Mouse (Mus musculus): ENCODE results near the gene Nuak2. TPM values are rescaled to one million over a fixed set of nuclear protein-coding genes. Genes with fewer than 3 reads are reported as not detected.
A peak's percentile ranks its signal among the peaks of the same experiment; 100 is the strongest.

The Nuak2 gene
- total RNA-seq, 2 experiments from 2014 or later = 21.7 to 37.2 TPM

DNA sequence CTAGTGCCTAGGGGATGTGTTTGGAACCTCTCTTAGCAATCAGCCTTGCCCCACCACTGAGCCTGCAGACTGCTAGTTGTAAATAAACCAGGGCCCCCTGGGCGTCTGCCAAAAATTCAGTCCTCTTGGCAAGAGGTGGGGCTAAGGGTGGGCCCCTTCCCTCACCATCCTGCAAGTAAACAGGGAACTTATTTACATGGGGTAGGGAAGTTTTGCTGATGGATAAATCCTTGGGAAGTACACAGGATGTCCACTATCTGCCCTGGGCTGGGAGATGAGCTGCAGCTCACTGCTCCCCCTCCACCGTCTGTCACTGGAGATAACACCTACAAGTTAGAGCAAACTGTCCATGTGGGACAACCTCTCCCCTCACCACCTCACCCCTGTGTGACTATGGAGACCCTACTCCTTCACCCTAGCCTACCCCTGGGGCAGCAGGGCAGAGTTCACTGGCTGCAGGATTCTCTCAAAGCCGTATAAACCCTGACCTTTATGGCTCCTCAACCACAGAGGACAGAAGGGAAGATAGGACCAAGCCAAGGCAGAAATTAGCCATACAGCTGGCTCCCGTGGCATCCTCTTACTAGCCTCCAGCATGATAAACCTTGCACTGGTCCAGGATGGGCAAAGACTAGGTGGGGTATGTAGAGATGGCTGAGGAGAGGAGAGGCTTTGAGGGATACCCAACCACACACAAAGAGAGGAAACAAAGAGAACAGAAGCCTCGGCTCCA is 58.4 kb downstream of the Nuak2 start:
- ATAC-seq (replicated peaks; ENCODE audit: poor library complexity, severe bottlenecking) = no peak

DNA sequence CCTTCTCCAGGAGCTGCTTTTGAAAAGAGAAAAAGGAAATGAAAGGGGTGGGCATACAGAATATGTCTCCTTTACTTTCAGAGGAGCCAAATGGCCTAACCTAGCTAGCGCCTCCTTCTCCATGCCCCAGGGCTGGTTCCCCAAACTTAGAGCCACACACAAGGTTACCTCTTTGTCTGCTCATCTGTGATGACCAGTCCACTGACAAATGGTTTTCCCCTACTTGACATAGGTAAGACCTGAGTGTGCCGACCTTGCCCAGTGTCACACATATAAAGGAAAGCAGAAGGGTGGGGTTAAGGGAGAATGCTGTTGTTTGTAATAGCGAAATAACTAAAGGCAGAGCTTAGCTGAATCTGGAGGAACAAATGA is 58.9 kb downstream of the Nuak2 start:
- ATAC-seq (replicated peaks; ENCODE audit: poor library complexity, severe bottlenecking) = peak; percentile 10; the same call in 1 of the 2 replicates

DNA sequence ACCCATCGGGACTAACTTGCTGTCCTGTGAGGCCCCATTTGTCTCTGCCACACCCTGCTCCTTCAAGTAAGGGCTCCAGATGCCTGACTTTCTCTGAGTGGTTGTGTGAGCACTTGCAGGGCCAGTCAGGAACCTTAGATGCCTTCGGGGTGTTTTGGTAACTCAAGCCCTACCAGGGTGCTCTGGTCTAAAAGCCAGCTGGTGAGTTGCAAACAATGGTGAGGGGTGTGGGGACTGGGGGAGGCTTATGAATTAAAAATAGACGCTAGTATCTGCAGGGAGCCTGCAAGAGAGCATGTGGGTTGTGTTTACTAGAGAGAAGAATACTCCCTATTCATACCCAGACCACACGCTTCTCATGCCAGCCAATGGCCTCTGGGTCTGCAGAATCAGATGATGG is 59.3 kb downstream of the Nuak2 start:
- no peak for ATAC-seq (replicated peaks; ENCODE audit: poor library complexity, severe bottlenecking)

DNA sequence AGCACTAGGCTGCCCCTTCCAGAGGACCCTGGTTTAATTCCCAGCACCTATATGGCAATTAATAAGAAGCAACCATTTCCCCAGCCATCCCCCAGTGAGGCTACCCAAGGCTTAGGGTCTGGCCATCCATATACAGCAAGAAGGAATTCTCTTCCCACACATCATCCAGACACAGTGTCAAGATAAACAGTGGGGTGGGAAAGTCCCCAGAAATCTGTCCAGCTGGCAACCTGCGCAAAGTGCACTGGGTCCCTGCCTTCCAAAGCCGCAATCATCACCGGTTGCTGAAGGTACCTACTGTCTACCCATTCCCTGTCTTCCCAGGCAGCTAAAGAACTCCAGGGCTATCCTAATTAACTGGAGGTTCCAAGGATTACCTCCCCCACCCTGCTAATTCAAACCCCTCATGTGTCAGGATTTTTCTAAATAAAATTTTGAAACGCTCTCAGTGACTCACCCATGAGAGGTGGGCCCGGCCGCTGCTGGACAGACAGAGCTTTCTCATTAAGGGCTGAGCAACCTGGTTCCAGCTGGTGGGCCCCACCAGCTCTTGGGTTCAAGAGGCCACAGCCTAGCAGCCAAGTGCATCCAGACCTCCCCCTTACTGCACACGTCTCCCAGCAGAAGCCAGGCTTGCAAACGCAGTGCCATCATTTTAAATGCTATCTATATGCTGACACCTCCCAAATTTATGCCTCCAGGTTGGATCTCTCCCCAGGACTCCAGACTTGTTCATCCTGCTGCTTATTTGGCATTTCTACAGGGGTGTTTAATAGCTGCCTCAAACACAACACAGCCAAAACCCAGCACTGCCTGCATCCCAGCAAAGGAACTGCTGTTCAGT is 60.5 kb downstream of the Nuak2 start:
- no peak for ATAC-seq (replicated peaks; ENCODE audit: poor library complexity, severe bottlenecking)

DNA sequence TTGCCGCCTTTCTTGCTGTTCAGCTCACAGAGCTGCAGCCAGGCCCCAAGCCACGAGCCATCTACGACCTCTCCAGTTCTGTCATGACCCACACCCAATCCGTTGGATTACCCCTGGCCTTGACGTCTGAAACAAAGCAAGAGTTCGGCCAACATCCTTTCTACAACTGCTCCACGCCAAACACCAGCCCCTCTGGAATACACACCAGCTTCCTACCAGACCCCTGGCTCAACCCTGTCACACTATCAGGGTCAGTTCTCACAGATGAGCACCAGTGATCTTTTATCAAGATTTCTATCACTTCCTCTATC is 61.1 kb downstream of the Nuak2 start:
- ATAC-seq (replicated peaks; ENCODE audit: poor library complexity, severe bottlenecking) = no peak

DNA sequence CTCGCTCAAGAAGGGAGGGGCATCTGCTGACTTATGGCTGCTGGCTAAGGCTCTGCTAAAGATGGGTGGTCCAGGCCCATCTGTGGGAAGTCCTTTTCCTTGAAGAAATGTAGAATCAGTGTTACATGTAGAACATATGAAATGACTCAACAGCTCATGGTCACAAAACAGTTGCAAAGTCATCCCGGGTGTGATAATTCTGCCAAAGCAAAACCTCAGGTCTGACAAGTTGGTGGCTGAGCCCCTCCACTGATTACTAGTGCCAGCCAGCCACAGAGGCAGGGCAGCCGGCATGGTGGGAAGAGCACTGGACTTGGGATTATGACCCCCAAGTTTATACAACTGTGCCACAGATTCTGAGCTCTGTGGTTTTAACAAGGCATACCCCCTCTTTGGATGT is 61.9 kb downstream of the Nuak2 start:
- ATAC-seq (replicated peaks; ENCODE audit: poor library complexity, severe bottlenecking) = no peak; the same call in 1 of the 2 replicates

DNA sequence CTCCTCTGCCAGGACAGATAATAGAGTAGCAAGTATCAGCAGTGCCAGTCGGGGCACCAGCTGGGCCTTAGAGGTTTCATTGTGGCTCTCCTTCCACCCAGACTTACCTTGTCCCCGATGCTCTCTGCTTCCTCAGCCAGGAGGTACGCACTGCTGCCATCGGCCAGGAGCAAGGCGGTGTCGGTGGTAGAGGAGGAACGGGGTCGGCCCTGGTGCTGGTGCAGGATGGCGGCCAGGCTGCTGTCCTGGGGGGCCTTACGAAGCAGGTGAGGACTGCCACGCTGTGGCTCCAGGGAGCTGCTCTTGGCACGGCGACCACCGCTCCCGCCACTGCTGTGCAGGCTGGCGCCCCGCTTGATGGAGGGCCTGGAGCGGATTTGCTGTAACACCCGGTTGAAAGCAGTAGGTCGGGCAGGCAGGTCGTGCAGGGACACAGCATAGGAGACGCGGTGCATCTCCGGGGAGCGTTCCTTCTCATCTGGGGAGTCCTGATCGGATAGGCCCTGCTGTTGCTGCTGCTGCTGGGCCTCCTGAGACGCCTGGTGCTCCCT is 64.7 kb downstream of the Nuak2 start:
- no peak for ATAC-seq (replicated peaks; ENCODE audit: poor library complexity, severe bottlenecking)

DNA sequence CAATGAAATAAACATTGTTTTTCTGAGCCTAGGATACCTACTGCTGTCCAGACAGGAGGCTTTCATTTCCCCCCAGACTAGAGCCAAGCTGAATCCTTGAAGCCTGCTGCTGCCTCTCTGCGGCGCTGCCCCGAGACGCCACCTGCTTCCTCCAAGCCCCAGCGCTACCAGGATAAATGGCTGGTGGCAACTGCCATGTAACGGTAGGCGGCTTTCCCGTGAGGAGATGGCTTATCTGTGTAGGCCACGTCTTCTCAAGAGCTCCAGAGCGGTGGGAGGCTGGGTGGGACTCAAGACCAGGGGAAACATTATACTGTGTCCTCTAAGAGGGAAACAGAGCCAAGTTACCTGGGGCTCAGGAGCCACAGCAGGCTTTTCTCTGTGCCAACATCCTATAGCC is 66.0 kb downstream of the Nuak2 start:
- peak; percentile 57 for ATAC-seq (replicated peaks; ENCODE audit: poor library complexity, severe bottlenecking)

Other genes with a start within 250 kb of the Nuak2 start
- gene Mfsd4a, start 248.1 kb upstream of the Nuak2 start, total RNA-seq (2014; fragmentation: Nextera tagmentation) = not detected in 2 replicates
- gene Mfsd4a, start 248.1 kb upstream of the Nuak2 start, total RNA-seq (2017) = 0.82 and 4.8 TPM in 2 replicates
- 4.0 and 6.5 TPM in 2 replicates for gene Cdk18, start 176.4 kb upstream of the Nuak2 start, total RNA-seq (2014; fragmentation: Nextera tagmentation)
- 0.36 and 0.43 TPM in 2 replicates for gene Cdk18, start 176.4 kb upstream of the Nuak2 start, total RNA-seq (2017)
- gene Lemd1, start 124.7 kb upstream of the Nuak2 start, total RNA-seq (2014; fragmentation: Nextera tagmentation) = not detected in 2 replicates
- not detected in 2 replicates for gene Lemd1, start 124.7 kb upstream of the Nuak2 start, total RNA-seq (2017)
- gene AC124108.1, start 124.7 kb upstream of the Nuak2 start, total RNA-seq (2014; fragmentation: Nextera tagmentation) = not detected in 2 replicates
- gene AC124108.1, start 124.7 kb upstream of the Nuak2 start, total RNA-seq (2017) = not detected in 2 replicates
- gene Gm10188, start 86.4 kb upstream of the Nuak2 start, total RNA-seq (2014; fragmentation: Nextera tagmentation) = not detected in 2 replicates
- gene Gm10188, start 86.4 kb upstream of the Nuak2 start, total RNA-seq (2017) = not detected in 2 replicates
- gene Klhdc8a, start 17.5 kb upstream of the Nuak2 start, total RNA-seq (2014; fragmentation: Nextera tagmentation) = not detected in 2 replicates
- not detected in 2 replicates for gene Klhdc8a, start 17.5 kb upstream of the Nuak2 start, total RNA-seq (2017)
- gene Tmcc2, start 75.2 kb downstream of the Nuak2 start, total RNA-seq (2014; fragmentation: Nextera tagmentation) = 1.5 and 6.2 TPM in 2 replicates
- gene Tmcc2, start 75.2 kb downstream of the Nuak2 start, total RNA-seq (2017) = 3.7 and 4.2 TPM in 2 replicates
- 16.4 and 19.2 TPM in 2 replicates for gene Dstyk, start 101.4 kb downstream of the Nuak2 start, total RNA-seq (2014; fragmentation: Nextera tagmentation)
- 18.1 and 43.1 TPM in 2 replicates for gene Dstyk, start 101.4 kb downstream of the Nuak2 start, total RNA-seq (2017)
- gene Rbbp5, start 161.2 kb downstream of the Nuak2 start, total RNA-seq (2014; fragmentation: Nextera tagmentation) = 61.6 and 73.4 TPM in 2 replicates
- gene Rbbp5, start 161.2 kb downstream of the Nuak2 start, total RNA-seq (2017) = 52.7 and 57.8 TPM in 2 replicates
- 3.6 and 10.0 TPM in 2 replicates for gene Tmem81, start 190.1 kb downstream of the Nuak2 start, total RNA-seq (2014; fragmentation: Nextera tagmentation)
- 1.8 and 5.1 TPM in 2 replicates for gene Tmem81, start 190.1 kb downstream of the Nuak2 start, total RNA-seq (2017)
- not detected in 2 replicates for gene Cntn2, start 227.1 kb downstream of the Nuak2 start, total RNA-seq (2014; fragmentation: Nextera tagmentation)
- not detected in 2 replicates for gene Cntn2, start 227.1 kb downstream of the Nuak2 start, total RNA-seq (2017)

All from granulocyte monocyte progenitor cell, adult 5-6 weeks (primary cell).